Mouse (Mus musculus): ENCODE results near the gene Terf2.
A peak's percentile ranks its signal among the peaks of the same experiment; 100 is the strongest.
"Not testable (repeated sequence)": the region's sequence is repeated elsewhere in the genome, so short reads cannot be mapped to it uniquely, and the experiment has no call there.

The Terf2 gene

GRCm38 (mm10) chr8:107062613-107063012 is 33.7 kb downstream of the Terf2 start:
- no peak for DNase-seq (ENCODE audit: low read depth, low spot score)

GRCm38 (mm10) chr8:107056973-107057369 is 39.4 kb downstream of the Terf2 start:
- no peak for DNase-seq (ENCODE audit: low read depth, low spot score)

DNA sequence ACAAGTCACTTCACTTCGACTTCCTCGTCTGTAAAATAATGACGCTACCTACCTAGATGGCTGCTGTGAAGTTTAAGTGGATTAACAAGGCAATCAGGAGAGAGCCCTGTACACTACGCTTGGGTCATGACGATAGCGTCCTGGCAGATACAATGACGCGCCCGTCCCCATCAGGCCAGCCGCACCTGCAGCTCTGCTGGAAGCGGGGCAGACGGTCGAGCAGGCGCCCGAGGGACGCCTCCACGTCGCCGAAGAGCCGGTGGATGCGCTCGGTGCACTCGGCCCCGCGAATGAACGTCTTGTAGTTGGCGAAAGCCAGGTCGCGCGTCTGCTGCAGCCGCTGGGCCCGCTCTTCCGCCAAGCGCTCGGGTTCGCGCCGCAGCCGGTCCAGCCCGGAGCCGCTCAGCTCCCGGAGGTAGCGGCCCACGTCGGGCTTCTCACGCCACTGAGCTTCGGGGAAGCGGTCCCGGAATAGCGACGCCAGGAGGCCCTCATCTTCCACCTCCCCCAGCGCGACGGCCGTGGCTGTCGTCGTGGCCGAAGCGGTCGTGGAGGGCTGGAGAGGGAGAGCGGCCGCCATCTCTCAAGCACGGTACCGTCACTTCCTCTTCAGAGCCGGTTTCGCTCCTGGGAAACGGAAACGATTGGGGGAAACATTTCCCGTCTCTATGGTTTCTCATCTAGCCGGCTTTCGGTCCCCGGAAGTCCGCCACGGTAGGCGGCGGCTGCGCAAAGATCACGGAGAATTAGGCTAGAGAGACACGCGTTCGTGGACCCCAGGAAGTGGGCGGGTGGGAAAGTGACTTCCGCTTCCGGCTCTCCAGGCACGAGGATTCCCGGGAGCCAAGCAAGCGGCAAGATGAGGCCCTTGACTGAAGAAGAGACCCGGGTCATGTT is 40.0 kb downstream of the Terf2 start, which contains the start of the genes Cog8 and Nip7:
Gene Cog8, minus strand, starts transcription at position 614 of the 897 bp plus-strand sequence.
Gene Nip7, plus strand, starts transcription at position 802 of the 897 bp plus-strand sequence.
- peak; percentile 98 for DNase-seq (ENCODE audit: low read depth, low spot score)

GRCm38 (mm10) chr8:107052046-107052445 is 44.3 kb downstream of the Terf2 start:
- DNase-seq (ENCODE audit: low read depth, low spot score), result no peak

DNA sequence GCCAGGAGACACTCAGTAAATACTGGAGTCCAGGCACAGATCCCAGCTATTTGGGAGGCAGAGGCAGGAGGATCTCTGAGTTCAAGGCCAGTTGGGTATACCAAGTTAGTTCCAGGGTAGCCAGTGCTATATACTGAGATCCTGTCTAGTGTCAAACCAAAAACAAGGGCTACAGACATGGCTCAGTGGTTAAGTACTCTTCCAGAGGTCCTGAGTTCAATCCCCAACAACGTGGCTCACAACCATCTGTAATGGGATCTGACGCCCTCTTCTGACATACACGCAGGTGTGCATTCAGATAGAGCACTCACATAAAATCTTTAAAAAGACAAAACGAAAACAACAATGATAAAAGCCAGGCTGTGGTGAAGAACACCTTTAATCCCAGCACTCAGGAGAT is 46.9 kb downstream of the Terf2 start:
- no peak for DNase-seq (ENCODE audit: low read depth, low spot score)

GRCm38 (mm10) chr8:107048061-107048941 is 48.0 kb downstream of the Terf2 start, which contains the start of gene Pdf:
Pdf (minus strand) TSS chr8:107048614.
- peak; percentile 73 for DNase-seq (ENCODE audit: low read depth, low spot score)

- no peak for DNase-seq (ENCODE audit: low read depth, low spot score)
Observed at GRCm38 (mm10) chr8:107046976-107047375, 49.4 kb downstream of the Terf2 start.

GRCm38 (mm10) chr8:107045478-107045877 is 50.9 kb downstream of the Terf2 start:
- no peak for DNase-seq (ENCODE audit: low read depth, low spot score)

- no peak for DNase-seq (ENCODE audit: low read depth, low spot score)
Observed at GRCm38 (mm10) chr8:107040632-107041031, 55.7 kb downstream of the Terf2 start.

DNA sequence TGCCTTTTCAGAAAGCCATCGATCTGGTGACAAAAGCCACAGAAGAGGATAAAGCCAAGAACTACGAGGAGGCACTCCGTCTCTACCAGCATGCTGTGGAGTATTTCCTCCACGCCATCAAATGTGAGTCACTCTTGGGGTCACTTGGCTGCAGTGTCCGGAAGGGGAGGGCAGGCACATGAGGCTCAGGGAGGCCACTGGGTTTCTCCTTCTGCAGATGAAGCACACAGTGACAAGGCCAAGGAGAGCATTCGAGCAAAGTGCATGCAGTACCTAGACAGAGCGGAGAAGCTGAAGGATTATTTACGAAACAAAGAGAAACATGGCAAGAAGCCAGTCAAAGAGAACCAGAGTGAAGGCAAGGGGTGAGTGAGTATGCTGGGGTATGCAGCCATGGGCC is 59.7 kb downstream of the Terf2 start:
- DNase-seq (ENCODE audit: low read depth, low spot score), result no peak

- no peak for DNase-seq (ENCODE audit: low read depth, low spot score)
Observed at GRCm38 (mm10) chr8:107035641-107036040, 60.7 kb downstream of the Terf2 start.

GRCm38 (mm10) chr8:107033609-107034008 is 62.7 kb downstream of the Terf2 start:
- DNase-seq (ENCODE audit: low read depth, low spot score), result not testable (repeated sequence)

- peak; percentile 15 for DNase-seq (ENCODE audit: low read depth, low spot score)
Observed at GRCm38 (mm10) chr8:107031577-107032090, 64.7 kb downstream of the Terf2 start.

DNA sequence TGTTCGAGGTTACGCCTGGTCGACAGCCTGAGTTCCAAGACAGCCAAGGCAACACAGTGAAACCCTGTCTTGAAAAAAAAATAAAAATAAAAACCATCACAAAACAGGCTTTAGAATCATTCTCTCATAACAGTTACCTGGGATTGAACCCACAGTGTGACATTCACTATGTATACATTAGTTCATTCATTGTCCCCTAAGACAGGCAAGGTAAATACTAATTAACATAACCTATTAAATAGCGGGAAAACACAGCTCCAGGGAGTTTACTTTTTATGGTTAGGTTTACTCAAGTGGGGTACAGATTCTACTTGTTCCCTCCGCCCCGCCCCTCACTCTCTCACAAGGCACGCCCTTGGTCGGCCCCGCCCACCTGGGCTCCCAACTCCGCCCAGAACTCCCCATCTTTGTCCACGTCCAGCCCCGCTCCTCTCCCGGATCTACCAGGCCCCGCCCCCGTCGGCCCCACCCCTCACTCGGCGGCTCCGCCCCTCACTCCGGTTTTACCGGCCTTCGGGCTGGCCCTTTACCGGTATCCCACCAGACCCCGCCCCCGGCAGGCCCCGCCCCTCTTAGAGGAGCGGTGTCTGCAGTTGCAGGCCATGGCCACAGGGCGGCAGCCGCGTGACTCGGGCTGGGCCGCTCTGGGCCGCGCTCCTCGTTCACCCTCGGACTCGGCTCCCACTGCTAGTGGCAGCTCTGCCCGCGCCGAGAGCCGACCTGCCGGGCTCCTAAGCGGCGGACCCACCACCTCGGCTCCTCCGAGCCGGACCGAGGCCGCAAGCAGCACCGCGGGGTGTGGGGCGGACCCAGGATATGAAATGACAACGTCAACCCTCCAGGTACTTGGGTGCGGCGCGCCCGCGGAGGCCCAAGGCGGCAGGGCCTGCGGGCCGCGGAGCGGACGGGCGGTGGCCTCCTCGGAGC is 65.4 kb downstream of the Terf2 start, which contains the start of gene Vps4a:
Gene Vps4a, plus strand, starts transcription at position 573 of the 927 bp plus-strand sequence.
- DNase-seq (ENCODE audit: low read depth, low spot score), result peak; percentile 95

DNA sequence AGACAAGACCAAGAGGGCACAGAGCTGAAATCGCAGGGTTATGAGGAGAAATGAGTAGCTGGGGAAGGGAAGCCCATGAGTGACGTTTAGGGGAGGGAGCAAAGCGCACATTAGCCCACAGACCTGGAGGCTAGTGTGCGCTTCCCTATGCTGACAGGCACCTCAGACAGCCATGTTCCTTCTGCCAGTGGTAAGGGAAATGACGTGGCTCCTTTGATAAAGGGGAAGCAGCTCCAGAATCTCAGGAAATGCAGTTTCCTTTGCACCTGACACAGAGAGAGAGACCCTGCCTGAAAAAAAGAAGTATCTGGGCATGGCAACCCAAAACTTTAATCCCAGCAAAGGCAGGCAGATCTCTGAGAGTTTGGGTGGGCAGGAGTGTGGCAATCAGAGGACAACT is 66.3 kb downstream of the Terf2 start:
- no peak for DNase-seq (ENCODE audit: low read depth, low spot score)

- DNase-seq (ENCODE audit: low read depth, low spot score), result no peak
Observed at GRCm38 (mm10) chr8:107029310-107029709, 67.0 kb downstream of the Terf2 start.

GRCm38 (mm10) chr8:107023479-107023878 is 72.9 kb downstream of the Terf2 start:
- no peak for DNase-seq (ENCODE audit: low read depth, low spot score)
